Mouse (Mus musculus) heart, embryonic 12.5 days (tissue): ENCODE results near the gene Atad5. TPM values are rescaled to one million over a fixed set of nuclear protein-coding genes. Genes with fewer than 3 reads are reported as not detected.

Experiments
- ATAC-seq: fragments of 200-750 bp; cut with Nextera tagmentation; 2 replicates; pipeline ENCODE4 v1.8.0; 2017; ENCODE audit warnings: moderate TSS enrichment, moderate library complexity; ENCODE audit not compliant: insufficient number of reproducible peaks, low FRiP score
- H3K27ac ChIP-seq: fragments of 300-500 bp; sonication (generic); 2 replicates; pipeline ENCODE4 v1.5.1; 2016; ENCODE audit warnings: mild to moderate bottlenecking, moderate library complexity; ENCODE audit not compliant: poor library complexity, severe bottlenecking
- H3K27me3 ChIP-seq: fragments of 300-500 bp; sonication (generic); replicated peaks from 2 replicates; pipeline ENCODE4 v1.6.1; 2016; ENCODE audit warnings: mild to moderate bottlenecking, moderate library complexity
- H3K36me3 ChIP-seq: fragments of 300-500 bp; sonication (generic); 2 replicates; pipeline ENCODE4 v1.6.1; 2016; ENCODE audit warnings: mild to moderate bottlenecking, moderate library complexity
- H3K4me1 ChIP-seq: fragments of 300-500 bp; sonication (generic); replicated peaks from 2 replicates; pipeline ENCODE4 v1.6.1; 2016; ENCODE audit warnings: mild to moderate bottlenecking
- H3K4me2 ChIP-seq: fragments of 300-500 bp; sonication (generic); 2 replicates; pipeline ENCODE4 v1.6.1; 2016; ENCODE audit warnings: mild to moderate bottlenecking, moderate library complexity
- H3K4me3 ChIP-seq: fragments of 300-500 bp; sonication (generic); 2 replicates; pipeline ENCODE4 v1.5.1; 2016; ENCODE audit warnings: mild to moderate bottlenecking
- H3K9ac ChIP-seq: fragments of 300-500 bp; sonication (generic); 2 replicates; pipeline ENCODE4 v1.6.1; 2016; ENCODE audit warnings: mild to moderate bottlenecking, moderate library complexity
- H3K9me3 ChIP-seq: fragments of 300-500 bp; sonication (generic); replicated peaks from 2 replicates; pipeline ENCODE4 v1.6.1; 2016; ENCODE audit warnings: mild to moderate bottlenecking, moderate library complexity
- WGBS: fragments of 180-500 bp; shearing (Covaris S2); methylation state at CpG from one replicate; pipeline ENCODE4 v1.1.7; 2016; 5-methylcytosine and 5-hydroxymethylcytosine counted together
- polyA plus RNA-seq: library from polyadenylated mRNA; unstranded; fragments of >200 nt; fragmentation: Nextera tagmentation; extraction: Ambion mirVana; gene quantifications from 2 replicates; pipeline ENCODE4 v1.2.1, GENCODE M21; 2016

Atad5 gene
- polyA plus RNA-seq, 1 experiment from 2014 or later: 6.9 TPM

DNA sequence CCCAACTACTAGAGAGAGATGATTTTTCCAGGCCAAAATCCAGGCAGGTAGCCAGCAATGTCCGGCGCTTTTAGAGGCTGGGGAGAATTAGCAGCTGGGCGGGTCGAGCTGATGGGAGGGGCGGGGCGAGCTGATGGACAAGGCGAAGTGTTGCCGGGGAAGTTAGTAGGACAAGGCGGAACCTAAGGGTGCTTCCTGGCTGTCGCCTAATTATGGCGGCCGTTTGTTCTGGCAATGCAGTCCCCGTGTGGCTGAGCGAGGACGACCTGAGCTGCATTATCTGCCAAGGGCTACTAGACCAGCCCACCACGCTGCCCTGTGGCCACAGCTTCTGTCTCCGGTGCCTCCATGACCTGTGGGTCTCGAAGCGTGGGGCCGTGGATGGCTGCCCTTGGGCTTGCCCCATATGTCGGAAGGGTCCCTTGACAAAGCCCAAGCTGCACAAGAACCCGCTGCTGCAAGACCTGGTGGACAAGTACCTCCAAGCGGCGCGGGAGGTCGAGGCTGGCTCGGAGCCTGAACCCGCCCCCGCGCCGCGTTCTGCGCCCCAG lies 94.6 kb downstream of the Atad5 start, which contains the start of gene Rnf135:
TSS of gene Rnf135 (plus strand) at position 147 of the 551 bp plus-strand sequence.
- H3K36me3 ChIP-seq: no peaks in the 10 kb centered on the region
- H3K27ac ChIP-seq: peak within 1 kb of the TSS; percentile 83
- peak; percentile 97 for ATAC-seq
- WGBS: 2% methylated on average over 33 of the region's 33 CpGs
- no peaks in the 10 kb centered on the region for H3K27me3 ChIP-seq
- no peaks in the 10 kb centered on the region for H3K9me3 ChIP-seq
- peak within 1 kb of the TSS; percentile 89 for H3K9ac ChIP-seq
- peak within 1 kb of the TSS; percentile 77 for H3K4me3 ChIP-seq
- peak within 1 kb of the TSS; percentile 65 for H3K4me2 ChIP-seq
- H3K4me1 ChIP-seq: peaks cover 9% of the 10 kb centered on the region

DNA sequence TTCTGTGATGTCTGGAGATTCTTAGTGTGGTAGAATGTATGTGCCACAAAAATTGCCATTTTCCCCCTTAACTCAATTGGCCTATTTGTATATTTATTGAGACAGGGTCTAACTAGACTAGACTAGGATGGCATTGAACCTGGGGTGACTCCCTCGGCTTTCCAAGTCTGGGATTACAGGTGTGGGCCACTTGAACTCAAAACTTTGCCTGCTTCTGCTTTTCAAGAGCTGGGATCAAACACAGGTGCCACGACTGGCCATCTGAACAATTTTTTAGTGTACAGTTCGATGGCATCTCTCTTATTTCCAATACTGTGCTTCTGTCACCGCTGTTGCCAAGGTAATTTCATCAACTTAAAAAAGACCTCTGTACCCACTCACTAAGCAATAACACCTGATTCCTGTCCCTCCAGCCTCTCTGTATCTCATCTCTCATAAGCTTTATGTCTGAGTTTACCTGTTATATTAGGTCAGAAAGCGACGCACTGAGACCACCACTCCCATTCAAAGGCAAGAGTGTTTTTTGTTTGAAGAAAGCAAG lies 95.4 kb downstream of the Atad5 start:
- Histone ChIP-seq H3K9me3 (no peaks in the 10 kb centered on the region), H3K27ac (no peak overlapping the region; the same call in 1 of the 2 replicates), H3K27me3 (no peaks in the 10 kb centered on the region), H3K4me3 (peak overlapping the region; percentile 77), H3K4me2 (peak overlapping the region; percentile 65), H3K9ac (peak overlapping the region; percentile 89), H3K4me1 (peaks cover 9% of the 10 kb centered on the region), H3K36me3 (peaks cover 5% of the 10 kb centered on the region)
- 88% methylated on average over 6 of the region's 6 CpGs for WGBS
- no peak for ATAC-seq

Other genes starting within 250 kb of the Atad5 start
- 39.1 and 40.2 TPM in 2 replicates for gene Utp6, start 127.0 kb upstream of the Atad5 start, polyA plus RNA-seq
- gene Suz12, start 96.3 kb upstream of the Atad5 start, polyA plus RNA-seq: 22.7 and 25.4 TPM in 2 replicates
- 40.1 and 43.5 TPM in 2 replicates for gene Crlf3, start 8.4 kb upstream of the Atad5 start, polyA plus RNA-seq
- 27.0 and 27.2 TPM in 2 replicates for gene Tefm, start 52.8 kb downstream of the Atad5 start, polyA plus RNA-seq
- gene Adap2, start 64.7 kb downstream of the Atad5 start, polyA plus RNA-seq: 0.51 and 0.92 TPM in 2 replicates
- 9.4 and 10.5 TPM in 2 replicates for gene Rnf135, start 94.5 kb downstream of the Atad5 start, polyA plus RNA-seq
- gene Rhot1, start 119.6 kb downstream of the Atad5 start, polyA plus RNA-seq: 64.3 and 68.0 TPM in 2 replicates
- gene Rhbdl3, start 211.5 kb downstream of the Atad5 start, polyA plus RNA-seq: 0.42 and 0.59 TPM in 2 replicates